Mouse (Mus musculus): ENCODE measurements around the gene Isg20l2. TPM values are rescaled to one million over a fixed set of nuclear protein-coding genes. Genes with fewer than 3 reads are reported as not detected.
A peak's percentile ranks its signal among the peaks of the same experiment; 100 is the strongest.

Gene Isg20l2
- polyA plus RNA-seq, 1 experiment = 18.4 TPM

DNA sequence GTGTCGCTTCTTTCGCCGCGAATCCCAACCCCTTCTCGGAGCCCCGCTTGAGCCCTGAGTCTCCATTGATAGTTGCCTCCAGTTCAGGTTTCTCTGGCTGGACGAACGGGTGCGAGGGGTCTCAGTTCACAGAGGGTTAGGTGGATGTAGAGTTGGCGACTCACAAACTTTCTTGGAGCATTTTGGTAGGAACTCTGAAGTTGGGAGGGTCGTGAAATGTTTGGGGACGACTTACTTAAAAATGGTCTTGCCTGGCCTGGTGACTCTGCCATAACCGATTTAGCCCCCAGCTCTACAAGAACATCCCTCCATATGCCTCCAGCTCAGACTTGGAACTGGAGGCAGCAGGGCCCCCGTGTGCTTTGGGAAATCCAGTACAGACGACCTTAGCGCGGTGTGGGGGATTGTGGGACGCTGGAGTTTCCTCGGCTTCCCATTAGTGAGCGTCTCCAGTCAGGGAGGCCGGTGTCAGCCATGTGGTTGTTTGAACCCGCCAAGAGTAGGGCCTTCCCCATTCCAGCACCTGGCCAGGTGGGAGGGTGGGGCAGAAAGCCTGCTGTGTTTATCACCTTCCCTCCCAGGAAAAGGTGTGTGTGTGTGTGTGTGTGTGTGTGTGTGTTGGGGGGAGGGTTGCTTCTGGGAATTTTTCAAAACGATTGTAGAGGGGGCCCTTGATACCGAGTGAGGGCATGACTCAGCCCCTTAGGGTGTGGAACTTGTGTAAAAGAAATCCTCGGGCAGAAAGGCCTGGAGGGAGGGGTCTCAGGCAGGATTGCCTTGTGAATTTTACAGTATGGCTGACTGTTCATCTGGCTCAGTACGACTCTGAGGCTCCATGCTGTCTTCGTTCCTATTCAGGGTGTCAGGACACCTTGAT lies 22.9 kb upstream of the Isg20l2 start:
- Histone ChIP-seq H3K4me3 (replicated peaks; ENCODE audit: control insufficient read depth, low read depth, low read length) (peak overlapping the region; percentile 83), H3K27ac (ENCODE audit: control insufficient read depth, insufficient read depth, low read depth, low read length, poor library complexity) (peak overlapping the region; percentile 95), H3K4me1 (ENCODE audit: control insufficient read depth, insufficient read depth, low read length) (peaks cover 4% of the 10 kb centered on the region)
- WGBS = under 1% methylated on average over 27 of the region's 27 CpGs
- TF ChIP-seq POLR2A (IDR thresholded peaks at IDR 0.05; ENCODE audit: borderline replicate concordance, control insufficient read depth, low read depth, low read length) (0 out of 2 replicates have a peak, but pooled peaks have one; percentile 20), CTCF (IDR thresholded peaks at IDR 0.05; ENCODE audit: control insufficient read depth, insufficient read depth, low read length) (no peak)

- peaks cover 4% of the 10 kb centered on the region for H3K4me1 ChIP-seq (ENCODE audit: control insufficient read depth, insufficient read depth, low read length)
Measured at GRCm38 (mm10) chr3:87907906-87908305, 22.2 kb upstream of the Isg20l2 start.

DNA sequence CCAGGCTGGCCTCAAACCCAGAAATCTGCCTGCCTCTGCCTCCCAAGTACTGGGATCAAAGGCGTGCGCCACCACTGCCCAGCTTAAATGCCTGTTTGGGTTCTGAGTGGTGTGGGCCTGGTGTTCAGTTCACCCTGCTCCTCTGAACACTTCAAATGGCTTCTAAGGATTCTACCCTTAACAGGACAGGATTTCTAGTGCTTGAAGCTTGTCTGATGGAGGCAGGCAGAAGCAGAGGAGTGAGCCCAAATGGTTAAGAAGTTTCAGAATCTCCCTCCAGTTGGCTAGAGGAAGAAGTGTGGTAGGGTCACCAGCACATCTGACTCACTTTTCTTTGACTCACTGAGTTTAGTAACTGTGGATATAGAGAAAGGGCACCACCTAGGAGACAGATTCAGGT lies 20.7 kb upstream of the Isg20l2 start:
- peak overlapping the region; percentile 34; the same call in 1 of the 2 replicates for H3K27ac ChIP-seq (ENCODE audit: control insufficient read depth, insufficient read depth, low read depth, low read length, poor library complexity)
- WGBS = 80% methylated on average over 2 of the region's 2 CpGs
- no peak for TF ChIP-seq POLR2A (IDR thresholded peaks at IDR 0.05; ENCODE audit: borderline replicate concordance, control insufficient read depth, low read depth, low read length)
- TF ChIP-seq CTCF (IDR thresholded peaks at IDR 0.05; ENCODE audit: control insufficient read depth, insufficient read depth, low read length) = no peak
- no peak overlapping the region for H3K4me3 ChIP-seq (replicated peaks; ENCODE audit: control insufficient read depth, low read depth, low read length)
- H3K4me1 ChIP-seq (ENCODE audit: control insufficient read depth, insufficient read depth, low read length) = peaks cover 4% of the 10 kb centered on the region

More at GRCm38 (mm10) chr3:87907906-87908305, 22.2 kb upstream of the Isg20l2 start:
- Histone ChIP-seq H3K27ac (ENCODE audit: control insufficient read depth, insufficient read depth, low read depth, low read length, poor library complexity) (no peak overlapping the region), H3K4me3 (replicated peaks; ENCODE audit: control insufficient read depth, low read depth, low read length) (peak overlapping the region; percentile 83)
- no peak for TF ChIP-seq POLR2A (IDR thresholded peaks at IDR 0.05; ENCODE audit: borderline replicate concordance, control insufficient read depth, low read depth, low read length)
- TF ChIP-seq CTCF (IDR thresholded peaks at IDR 0.05; ENCODE audit: control insufficient read depth, insufficient read depth, low read length) = no peak
- 8% methylated on average over 1 of the region's 1 CpGs for whole genome bisulfite sequencing

DNA sequence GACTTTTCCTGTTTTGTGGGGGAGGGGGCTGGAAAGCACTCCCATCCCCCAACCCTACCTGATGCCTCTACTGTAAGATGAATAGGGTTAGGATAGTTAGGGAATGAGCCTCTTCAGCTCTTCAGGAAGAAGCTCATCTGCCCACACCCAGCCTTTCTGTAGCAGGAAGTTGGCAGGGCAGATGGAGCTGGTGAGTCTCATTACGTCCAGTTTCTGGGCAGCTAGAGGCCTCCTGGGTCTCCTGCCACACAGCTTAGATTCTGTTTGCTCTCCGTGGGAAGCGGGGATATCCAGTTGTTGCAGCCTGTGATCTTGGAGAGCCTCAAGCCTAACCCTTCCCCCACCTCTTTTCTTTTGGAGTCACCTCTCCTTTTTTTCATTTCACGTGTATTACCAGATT lies 20.2 kb upstream of the Isg20l2 start:
- no peak overlapping the region for H3K4me3 ChIP-seq (replicated peaks; ENCODE audit: control insufficient read depth, low read depth, low read length)
- H3K27ac ChIP-seq (ENCODE audit: control insufficient read depth, insufficient read depth, low read depth, low read length, poor library complexity) = peak overlapping the region; percentile 46
- TF ChIP-seq CTCF (IDR thresholded peaks at IDR 0.05; ENCODE audit: control insufficient read depth, insufficient read depth, low read length) (no peak), POLR2A (IDR thresholded peaks at IDR 0.05; ENCODE audit: borderline replicate concordance, control insufficient read depth, low read depth, low read length) (no peak)
- 32% methylated on average over 4 of the region's 4 CpGs for WGBS
- H3K4me1 ChIP-seq (ENCODE audit: control insufficient read depth, insufficient read depth, low read length) = peaks cover 4% of the 10 kb centered on the region

- peaks cover 4% of the 10 kb centered on the region for H3K4me1 ChIP-seq (ENCODE audit: control insufficient read depth, insufficient read depth, low read length)
- peak overlapping the region; percentile 55 for H3K4me3 ChIP-seq (replicated peaks; ENCODE audit: control insufficient read depth, low read depth, low read length)
- TF ChIP-seq POLR2A (IDR thresholded peaks at IDR 0.05; ENCODE audit: borderline replicate concordance, control insufficient read depth, low read depth, low read length) (no peak), CTCF (IDR thresholded peaks at IDR 0.05; ENCODE audit: control insufficient read depth, insufficient read depth, low read length) (no peak)
- WGBS = 17% methylated on average over 12 of the region's 12 CpGs
- no peak overlapping the region for H3K27ac ChIP-seq (ENCODE audit: control insufficient read depth, insufficient read depth, low read depth, low read length, poor library complexity)
Measured at GRCm38 (mm10) chr3:87910573-87911141, 19.5 kb upstream of the Isg20l2 start.

- TF ChIP-seq CTCF (IDR thresholded peaks at IDR 0.05; ENCODE audit: control insufficient read depth, insufficient read depth, low read length) = no peak
- TF ChIP-seq POLR2A (IDR thresholded peaks at IDR 0.05; ENCODE audit: borderline replicate concordance, control insufficient read depth, low read depth, low read length) = no peak
- Histone ChIP-seq H3K4me3 (replicated peaks; ENCODE audit: control insufficient read depth, low read depth, low read length) (no peak overlapping the region), H3K27ac (ENCODE audit: control insufficient read depth, insufficient read depth, low read depth, low read length, poor library complexity) (no peak overlapping the region), H3K4me1 (ENCODE audit: control insufficient read depth, insufficient read depth, low read length) (peaks cover 4% of the 10 kb centered on the region)
- 81% methylated on average over 7 of the region's 7 CpGs for WGBS
Measured at GRCm38 (mm10) chr3:87913491-87913890, 16.6 kb upstream of the Isg20l2 start.

DNA sequence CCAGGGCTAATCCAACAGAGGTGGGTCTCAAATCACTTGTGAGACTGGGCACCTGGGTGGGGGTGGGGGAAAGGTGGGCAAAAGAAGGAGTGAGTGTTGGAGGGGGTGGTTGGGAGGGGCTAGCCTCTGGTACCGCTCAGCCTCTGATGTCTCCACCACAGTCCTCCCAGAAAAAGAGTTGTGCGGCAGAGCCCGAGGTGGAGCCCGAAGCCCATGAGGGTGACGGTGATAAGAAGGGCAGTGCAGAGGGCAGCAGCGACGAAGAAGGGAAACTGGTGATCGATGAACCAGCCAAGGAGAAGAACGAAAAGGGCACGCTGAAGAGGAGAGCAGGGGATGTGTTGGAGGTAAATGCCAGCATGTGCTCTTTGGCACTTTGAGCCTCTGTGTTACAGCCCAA lies 16.2 kb upstream of the Isg20l2 start:
- no peak for TF ChIP-seq POLR2A (IDR thresholded peaks at IDR 0.05; ENCODE audit: borderline replicate concordance, control insufficient read depth, low read depth, low read length)
- no peak for TF ChIP-seq CTCF (IDR thresholded peaks at IDR 0.05; ENCODE audit: control insufficient read depth, insufficient read depth, low read length)

DNA sequence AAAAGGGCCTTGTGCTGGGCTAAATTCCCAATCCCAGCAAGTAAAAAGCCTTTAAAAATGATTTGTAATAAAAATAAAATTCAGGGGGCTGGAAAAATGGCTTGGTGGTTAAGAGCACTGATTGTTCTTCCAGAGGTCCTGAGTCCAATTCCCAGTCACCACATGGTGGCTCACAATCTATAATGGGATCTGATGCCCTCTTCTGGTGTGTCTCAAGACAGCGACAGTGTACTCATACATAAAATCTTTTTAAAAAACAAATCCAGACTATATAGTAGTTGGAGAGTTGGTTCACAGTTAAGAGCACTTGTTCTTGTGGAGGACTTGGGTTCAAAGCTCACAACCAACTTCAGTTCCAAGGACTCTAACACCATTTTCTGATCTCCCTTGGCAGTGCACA lies 13.1 kb upstream of the Isg20l2 start:
- 87% methylated on average over 1 of the region's 1 CpGs for WGBS
- H3K4me3 ChIP-seq (replicated peaks; ENCODE audit: control insufficient read depth, low read depth, low read length) = no peak overlapping the region
- H3K27ac ChIP-seq (ENCODE audit: control insufficient read depth, insufficient read depth, low read depth, low read length, poor library complexity) = no peak overlapping the region
- H3K4me1 ChIP-seq (ENCODE audit: control insufficient read depth, insufficient read depth, low read length) = no peaks in the 10 kb centered on the region; the same call in 1 of the 2 replicates
- TF ChIP-seq POLR2A (IDR thresholded peaks at IDR 0.05; ENCODE audit: borderline replicate concordance, control insufficient read depth, low read depth, low read length) (no peak), CTCF (IDR thresholded peaks at IDR 0.05; ENCODE audit: control insufficient read depth, insufficient read depth, low read length) (no peak)

More for the DNA sequence above, 16.2 kb upstream of the Isg20l2 start:
- Histone ChIP-seq H3K27ac (ENCODE audit: control insufficient read depth, insufficient read depth, low read depth, low read length, poor library complexity) (no peak overlapping the region), H3K4me1 (ENCODE audit: control insufficient read depth, insufficient read depth, low read length) (peaks cover 4% of the 10 kb centered on the region), H3K4me3 (replicated peaks; ENCODE audit: control insufficient read depth, low read depth, low read length) (no peak overlapping the region)
- 80% methylated on average over 10 of the region's 10 CpGs for WGBS

All from bone marrow, adult 2 months (tissue).